Mouse (Mus musculus): ENCODE data around the gene Ankrd34c. TPM values are rescaled to one million over a fixed set of nuclear protein-coding genes. Genes with fewer than 3 reads are reported as not detected.

Ankrd34c gene
- polyA plus RNA-seq, 1 experiment from 2014 or later, result not detected

DNA sequence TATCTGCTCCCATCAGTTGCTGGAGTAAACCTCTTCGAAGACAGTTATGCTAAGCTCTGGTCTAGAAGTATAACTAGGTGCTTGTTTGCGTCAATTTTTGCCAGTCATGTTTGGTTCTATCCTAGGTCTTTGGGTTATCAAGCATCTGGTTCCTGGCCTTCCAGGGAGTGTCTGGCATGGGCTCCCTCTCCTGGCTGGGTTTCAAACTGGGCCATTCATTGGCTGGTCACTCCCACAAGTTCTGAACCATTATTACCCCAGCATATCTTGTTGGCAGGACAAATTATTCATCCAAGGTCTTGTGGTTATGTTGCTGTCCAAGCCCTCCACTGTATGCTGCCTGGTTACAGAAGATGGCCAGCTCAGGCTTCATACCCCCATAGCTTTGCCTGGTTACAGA, 44.6 kb downstream of the Ankrd34c start:
- no peak overlapping the region for H3K27ac ChIP-seq (ENCODE audit: low read length)
- no peak overlapping the region for H3K4me3 ChIP-seq (ENCODE audit: low read depth, low read length)
- ATAC-seq (ENCODE audit: low read depth), result no peak
- no peaks in the 10 kb centered on the region for H3K4me1 ChIP-seq (ENCODE audit: control insufficient read depth, low read depth, low read length)
- no peaks in the 10 kb centered on the region for H3K9me3 ChIP-seq (replicated peaks; ENCODE audit: control insufficient read depth, low read length)
- peaks cover 2% of the 10 kb centered on the region for H3K36me3 ChIP-seq (ENCODE audit: control insufficient read depth, insufficient read depth)
- WGBS (ENCODE audit: insufficient replicate concordance), result 80% methylated on average over 2 of the region's 2 CpGs
- H3K4me2 ChIP-seq (ENCODE audit: low read depth, low read length), result no peak overlapping the region
- H3K27me3 ChIP-seq (ENCODE audit: control insufficient read depth, insufficient read depth, low read depth, low read length), result no peaks in the 10 kb centered on the region
- no peak overlapping the region for H3K9ac ChIP-seq (ENCODE audit: low read depth, low read length)

DNA sequence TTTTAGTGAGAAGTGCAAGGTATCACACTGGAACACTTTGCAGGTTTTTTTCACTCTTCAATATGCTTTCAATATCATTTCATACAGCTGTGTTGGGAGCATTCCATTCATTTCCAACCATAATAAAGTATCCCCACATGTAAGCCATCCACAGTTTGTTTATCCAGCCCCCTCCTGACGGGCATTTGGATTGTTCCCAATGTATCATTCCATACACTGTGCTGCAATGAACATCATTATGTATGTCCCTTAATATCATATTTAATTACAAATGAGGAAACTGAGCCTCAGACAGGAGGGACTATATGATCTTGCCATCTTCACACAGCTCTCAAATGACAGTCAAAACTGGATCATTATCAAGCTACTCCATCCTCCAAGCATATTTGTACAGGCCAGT, 49.1 kb downstream of the Ankrd34c start:
- no peak for ATAC-seq (ENCODE audit: low read depth)
- no peak overlapping the region for H3K4me3 ChIP-seq (ENCODE audit: low read depth, low read length)
- H3K27ac ChIP-seq (ENCODE audit: low read length), result no peak overlapping the region
- no peaks in the 10 kb centered on the region for H3K4me1 ChIP-seq (ENCODE audit: control insufficient read depth, low read depth, low read length)
- H3K4me2 ChIP-seq (ENCODE audit: low read depth, low read length), result no peak overlapping the region
- H3K9ac ChIP-seq (ENCODE audit: low read depth, low read length), result no peak overlapping the region
- H3K36me3 ChIP-seq (ENCODE audit: control insufficient read depth, insufficient read depth), result no peaks in the 10 kb centered on the region
- no peaks in the 10 kb centered on the region for H3K9me3 ChIP-seq (replicated peaks; ENCODE audit: control insufficient read depth, low read length)
- H3K27me3 ChIP-seq (ENCODE audit: control insufficient read depth, insufficient read depth, low read depth, low read length), result no peaks in the 10 kb centered on the region
- WGBS (ENCODE audit: insufficient replicate concordance), result 32% methylated on average over 1 of the region's 1 CpGs

- no peak for ATAC-seq (ENCODE audit: low read depth)
- H3K27me3 ChIP-seq (ENCODE audit: control insufficient read depth, insufficient read depth, low read depth, low read length), result no peaks in the 10 kb centered on the region
- H3K4me3 ChIP-seq (ENCODE audit: low read depth, low read length), result no peak overlapping the region
- 43% methylated on average over 10 of the region's 10 CpGs for WGBS (ENCODE audit: insufficient replicate concordance)
- no peak overlapping the region for H3K9ac ChIP-seq (ENCODE audit: low read depth, low read length)
- no peaks in the 10 kb centered on the region for H3K9me3 ChIP-seq (replicated peaks; ENCODE audit: control insufficient read depth, low read length)
- no peaks in the 10 kb centered on the region for H3K36me3 ChIP-seq (ENCODE audit: control insufficient read depth, insufficient read depth)
- H3K4me2 ChIP-seq (ENCODE audit: low read depth, low read length), result no peak overlapping the region
- no peaks in the 10 kb centered on the region for H3K4me1 ChIP-seq (ENCODE audit: control insufficient read depth, low read depth, low read length)
- no peak overlapping the region for H3K27ac ChIP-seq (ENCODE audit: low read length)
Measured at GRCm38 (mm10) chr9:89687503-89688226, 50.6 kb downstream of the Ankrd34c start.

GRCm38 (mm10) chr9:89686262-89686661, 52.0 kb downstream of the Ankrd34c start:
- Histone ChIP-seq H3K36me3 (ENCODE audit: control insufficient read depth, insufficient read depth) (no peaks in the 10 kb centered on the region), H3K9ac (ENCODE audit: low read depth, low read length) (no peak overlapping the region), H3K27ac (ENCODE audit: low read length) (no peak overlapping the region), H3K4me2 (ENCODE audit: low read depth, low read length) (no peak overlapping the region), H3K9me3 (replicated peaks; ENCODE audit: control insufficient read depth, low read length) (no peaks in the 10 kb centered on the region), H3K4me3 (ENCODE audit: low read depth, low read length) (no peak overlapping the region), H3K4me1 (ENCODE audit: control insufficient read depth, low read depth, low read length) (no peaks in the 10 kb centered on the region), H3K27me3 (ENCODE audit: control insufficient read depth, insufficient read depth, low read depth, low read length) (no peaks in the 10 kb centered on the region)
- 47% methylated on average over 2 of the region's 2 CpGs for WGBS (ENCODE audit: insufficient replicate concordance)
- no peak for ATAC-seq (ENCODE audit: low read depth)

GRCm38 (mm10) chr9:89678974-89679373, 59.3 kb downstream of the Ankrd34c start:
- no peak for ATAC-seq (ENCODE audit: low read depth)
- Histone ChIP-seq H3K4me1 (ENCODE audit: control insufficient read depth, low read depth, low read length) (no peaks in the 10 kb centered on the region), H3K9ac (ENCODE audit: low read depth, low read length) (no peak overlapping the region), H3K27me3 (ENCODE audit: control insufficient read depth, insufficient read depth, low read depth, low read length) (no peaks in the 10 kb centered on the region), H3K27ac (ENCODE audit: low read length) (no peak overlapping the region), H3K9me3 (replicated peaks; ENCODE audit: control insufficient read depth, low read length) (no peaks in the 10 kb centered on the region), H3K4me3 (ENCODE audit: low read depth, low read length) (no peak overlapping the region), H3K36me3 (ENCODE audit: control insufficient read depth, insufficient read depth) (no peaks in the 10 kb centered on the region), H3K4me2 (ENCODE audit: low read depth, low read length) (no peak overlapping the region)
- 51% methylated on average over 1 of the region's 1 CpGs for WGBS (ENCODE audit: insufficient replicate concordance)

Other genes with a start within 250 kb of the Ankrd34c start
- 0.06 and 0.11 TPM in 2 replicates for gene Minar1, start 115.3 kb downstream of the Ankrd34c start, polyA plus RNA-seq (2015; fragmentation: Nextera tagmentation; extraction: Ambion mirVana)
- gene Tmed3, start 33.4 kb downstream of the Ankrd34c start, polyA plus RNA-seq (2015; fragmentation: Nextera tagmentation; extraction: Ambion mirVana), result 37.7 and 42.7 TPM in 2 replicates
- gene Rasgrf1, start 171.4 kb upstream of the Ankrd34c start, polyA plus RNA-seq (2015; fragmentation: Nextera tagmentation; extraction: Ambion mirVana), result 0.02 TPM in 1 of 2 replicates, not detected in the other